Mouse (Mus musculus): ENCODE measurements at regions not wholly inside any gene's neighbourhood (a gene's known extent, or its start where the extent isn't known, plus 50 kb on each side); places are given as distances from the start of the nearest gene placed in this dataset.
A peak's percentile ranks its signal among the peaks of the same experiment; 100 is the strongest.

- ATAC-seq: 0 out of 2 replicates have a peak, but pooled peaks have one; percentile 27
- 42% methylated on average over 4 of the region's 4 CpGs for WGBS
These were observed 195.6 kb upstream of the Spdye4c start for GRCm38 (mm10) chr2:128395308-128396007.

GRCm38 (mm10) chr2:128396008-128396346 is 195.0 kb upstream of the Spdye4c start:
- Histone ChIP-seq H3K36me3 (ENCODE audit: poor library complexity, severe bottlenecking) (no peaks in the 10 kb centered on the region), H3K4me2 (no peak overlapping the region), H3K9ac (no peak overlapping the region), H3K27me3 (peaks cover 32% of the 10 kb centered on the region), H3K4me3 (no peak overlapping the region), H3K9me3 (replicated peaks) (no peaks in the 10 kb centered on the region), H3K27ac (no peak overlapping the region), H3K4me1 (0 out of 2 replicates have a peak, but pooled peaks cover 7% of the 10 kb centered on the region)
- 2% methylated on average over 9 of the region's 9 CpGs for WGBS
- ATAC-seq: peak; percentile 88

More at GRCm38 (mm10) chr2:128395308-128396007, 195.6 kb upstream of the Spdye4c start:
- Histone ChIP-seq H3K4me2 (no peak overlapping the region), H3K4me3 (no peak overlapping the region), H3K9me3 (replicated peaks) (no peaks in the 10 kb centered on the region), H3K4me1 (0 out of 2 replicates have a peak, but pooled peaks cover 7% of the 10 kb centered on the region), H3K9ac (no peak overlapping the region), H3K36me3 (ENCODE audit: poor library complexity, severe bottlenecking) (no peaks in the 10 kb centered on the region), H3K27me3 (peaks cover 35% of the 10 kb centered on the region), H3K27ac (no peak overlapping the region)

GRCm38 (mm10) chr2:128401359-128401758 is 189.7 kb upstream of the Spdye4c start:
- Histone ChIP-seq H3K9me3 (replicated peaks) (no peaks in the 10 kb centered on the region), H3K4me3 (no peak overlapping the region), H3K4me2 (no peak overlapping the region), H3K27ac (no peak overlapping the region), H3K9ac (no peak overlapping the region), H3K27me3 (no peaks in the 10 kb centered on the region), H3K36me3 (ENCODE audit: poor library complexity, severe bottlenecking) (no peaks in the 10 kb centered on the region), H3K4me1 (peaks cover 15% of the 10 kb centered on the region)
- 75% methylated on average over 8 of the region's 8 CpGs for WGBS
- no peak for ATAC-seq

GRCm38 (mm10) chr2:128403143-128403935 is 187.7 kb upstream of the Spdye4c start:
- WGBS: 37% methylated on average over 11 of the region's 11 CpGs

GRCm38 (mm10) chr2:128404405-128404804 is 186.6 kb upstream of the Spdye4c start:
- ATAC-seq: no peak
- Histone ChIP-seq H3K4me2 (no peak overlapping the region), H3K36me3 (ENCODE audit: poor library complexity, severe bottlenecking) (no peaks in the 10 kb centered on the region), H3K27ac (no peak overlapping the region), H3K9ac (no peak overlapping the region), H3K4me1 (peaks cover 15% of the 10 kb centered on the region), H3K9me3 (replicated peaks) (no peaks in the 10 kb centered on the region), H3K4me3 (no peak overlapping the region), H3K27me3 (no peaks in the 10 kb centered on the region)
- 93% methylated on average over 3 of the region's 3 CpGs for WGBS

More at GRCm38 (mm10) chr2:128403143-128403935, 187.7 kb upstream of the Spdye4c start:
- H3K9me3 ChIP-seq (replicated peaks): no peaks in the 10 kb centered on the region
- ATAC-seq: no peak
- H3K36me3 ChIP-seq (ENCODE audit: poor library complexity, severe bottlenecking): no peaks in the 10 kb centered on the region
- peaks cover 15% of the 10 kb centered on the region for H3K4me1 ChIP-seq
- H3K4me3 ChIP-seq: no peak overlapping the region
- no peak overlapping the region for H3K27ac ChIP-seq
- H3K27me3 ChIP-seq: no peaks in the 10 kb centered on the region
- no peak overlapping the region for H3K9ac ChIP-seq
- no peak overlapping the region for H3K4me2 ChIP-seq

GRCm38 (mm10) chr2:128407076-128407475 is 183.9 kb upstream of the Spdye4c start:
- Histone ChIP-seq H3K27me3 (no peaks in the 10 kb centered on the region), H3K9ac (no peak overlapping the region), H3K36me3 (ENCODE audit: poor library complexity, severe bottlenecking) (no peaks in the 10 kb centered on the region), H3K4me1 (peaks cover 15% of the 10 kb centered on the region), H3K9me3 (replicated peaks) (no peaks in the 10 kb centered on the region), H3K4me3 (no peak overlapping the region), H3K27ac (no peak overlapping the region), H3K4me2 (no peak overlapping the region)
- 77% methylated on average over 7 of the region's 7 CpGs for WGBS
- ATAC-seq: no peak

GRCm38 (mm10) chr2:128408718-128409117 is 182.3 kb upstream of the Spdye4c start:
- H3K9ac ChIP-seq: no peak overlapping the region
- ATAC-seq: no peak
- no peaks in the 10 kb centered on the region for H3K36me3 ChIP-seq (ENCODE audit: poor library complexity, severe bottlenecking)
- H3K4me1 ChIP-seq: peaks cover 3% of the 10 kb centered on the region
- H3K27me3 ChIP-seq: no peaks in the 10 kb centered on the region
- H3K27ac ChIP-seq: no peak overlapping the region
- no peak overlapping the region for H3K4me2 ChIP-seq
- no peak overlapping the region for H3K4me3 ChIP-seq
- 35% methylated on average over 6 of the region's 6 CpGs for WGBS
- H3K9me3 ChIP-seq (replicated peaks): no peaks in the 10 kb centered on the region

GRCm38 (mm10) chr2:128412352-128412751 is 178.7 kb upstream of the Spdye4c start:
- Histone ChIP-seq H3K27ac (no peak overlapping the region), H3K9me3 (replicated peaks) (no peaks in the 10 kb centered on the region), H3K9ac (no peak overlapping the region), H3K36me3 (ENCODE audit: poor library complexity, severe bottlenecking) (no peaks in the 10 kb centered on the region), H3K4me3 (no peak overlapping the region), H3K27me3 (no peaks in the 10 kb centered on the region), H3K4me1 (no peaks in the 10 kb centered on the region), H3K4me2 (no peak overlapping the region)
- 12% methylated on average over 10 of the region's 10 CpGs for WGBS
- ATAC-seq: no peak

GRCm38 (mm10) chr2:128412974-128413373 is 178.0 kb upstream of the Spdye4c start:
- WGBS: 60% methylated on average over 10 of the region's 10 CpGs
- H3K27ac ChIP-seq: no peak overlapping the region

GRCm38 (mm10) chr2:128414588-128415240 is 176.3 kb upstream of the Spdye4c start:
- H3K27ac ChIP-seq: no peak overlapping the region
- WGBS: 86% methylated on average over 17 of the region's 17 CpGs
- no peak overlapping the region for H3K4me3 ChIP-seq
- no peaks in the 10 kb centered on the region for H3K4me1 ChIP-seq
- H3K9ac ChIP-seq: no peak overlapping the region
- H3K4me2 ChIP-seq: no peak overlapping the region
- no peaks in the 10 kb centered on the region for H3K36me3 ChIP-seq (ENCODE audit: poor library complexity, severe bottlenecking)
- no peaks in the 10 kb centered on the region for H3K27me3 ChIP-seq
- no peaks in the 10 kb centered on the region for H3K9me3 ChIP-seq (replicated peaks)
- ATAC-seq: no peak

More at GRCm38 (mm10) chr2:128412974-128413373, 178.0 kb upstream of the Spdye4c start:
- no peaks in the 10 kb centered on the region for H3K9me3 ChIP-seq (replicated peaks)
- ATAC-seq: no peak
- no peaks in the 10 kb centered on the region for H3K4me1 ChIP-seq
- no peak overlapping the region for H3K9ac ChIP-seq
- H3K36me3 ChIP-seq (ENCODE audit: poor library complexity, severe bottlenecking): no peaks in the 10 kb centered on the region
- H3K4me2 ChIP-seq: no peak overlapping the region
- no peak overlapping the region for H3K4me3 ChIP-seq
- no peaks in the 10 kb centered on the region for H3K27me3 ChIP-seq

- Histone ChIP-seq H3K4me2 (no peak overlapping the region), H3K9me3 (replicated peaks) (no peaks in the 10 kb centered on the region), H3K36me3 (ENCODE audit: poor library complexity, severe bottlenecking) (no peaks in the 10 kb centered on the region), H3K27ac (no peak overlapping the region), H3K9ac (no peak overlapping the region), H3K27me3 (no peaks in the 10 kb centered on the region), H3K4me1 (no peaks in the 10 kb centered on the region), H3K4me3 (no peak overlapping the region)
- WGBS: 77% methylated on average over 7 of the region's 7 CpGs
- ATAC-seq: no peak
These were observed 174.6 kb upstream of the Spdye4c start for GRCm38 (mm10) chr2:128416416-128416815.

GRCm38 (mm10) chr2:128418960-128419359 is 172.0 kb upstream of the Spdye4c start:
- WGBS: 76% methylated on average over 3 of the region's 3 CpGs
- no peak for ATAC-seq
- Histone ChIP-seq H3K36me3 (ENCODE audit: poor library complexity, severe bottlenecking) (no peaks in the 10 kb centered on the region), H3K4me3 (no peak overlapping the region), H3K4me2 (no peak overlapping the region), H3K27ac (no peak overlapping the region), H3K9ac (no peak overlapping the region), H3K27me3 (no peaks in the 10 kb centered on the region), H3K9me3 (replicated peaks) (no peaks in the 10 kb centered on the region), H3K4me1 (no peaks in the 10 kb centered on the region)
